Mouse (Mus musculus) adrenal gland, postnatal 4 days (tissue): ENCODE measurements around the gene Dppa5a. TPM values are rescaled to one million over a fixed set of nuclear protein-coding genes. Genes with fewer than 3 reads are reported as not detected.

Experiments used
- total RNA-seq, 2 experiments: library from RNA; stranded (reverse); gene quantifications; 2 replicates each; pipeline ENCODE4 v1.2.3; 2021

Gene Dppa5a
- total RNA-seq, 2 experiments from 2014 or later = not detected

Other genes starting within 250 kb of the Dppa5a start
- 10 to 100 TPM; 55.6 to 61.1 TPM for gene Gsta4, start 185.4 kb downstream of the Dppa5a start, total RNA-seq
- under 1 TPM in 1 of 2 experiments, not detected in 1; 0.36 TPM for gene Gsta1, start 137.5 kb downstream of the Dppa5a start, total RNA-seq
- gene Gm3776, start 111.0 kb downstream of the Dppa5a start, total RNA-seq = not detected
- 1 to 10 TPM in 1 of 2 experiments, not detected in 1; 6.5 TPM for gene Gm10639, start 78.3 kb downstream of the Dppa5a start, total RNA-seq
- not detected for gene Omt2a, start 53.4 kb downstream of the Dppa5a start, total RNA-seq
- not detected for gene Omt2b, start 40.6 kb downstream of the Dppa5a start, total RNA-seq
- 10 to 100 TPM in 1 of 2 experiments, 1 to 10 TPM in 1; 3.0 to 18.7 TPM for gene Gsta2, start 12.4 kb downstream of the Dppa5a start, total RNA-seq
- gene Ooep, start 10.5 kb upstream of the Dppa5a start, total RNA-seq = under 1 TPM; 0.20 to 0.50 TPM
- gene Ddx43, start 27.6 kb upstream of the Dppa5a start, total RNA-seq = under 1 TPM; 0.14 to 0.17 TPM
- gene Cgas, start 75.1 kb upstream of the Dppa5a start, total RNA-seq = 1 to 10 TPM; 1.6 to 1.7 TPM
- gene Mto1, start 80.0 kb upstream of the Dppa5a start, total RNA-seq = 10 to 100 TPM; 25.4 to 27.7 TPM
- under 1 TPM; 0.34 to 0.79 TPM for gene Gm17324, start 80.6 kb upstream of the Dppa5a start, total RNA-seq
- 1,000 to 10,000 TPM; 7,895 to 7,946 TPM for gene Eef1a1, start 121.0 kb upstream of the Dppa5a start, total RNA-seq
- 10 to 100 TPM; 12.2 to 14.2 TPM for gene Slc17a5, start 219.9 kb upstream of the Dppa5a start, total RNA-seq
- gene Cd109, start 247.4 kb upstream of the Dppa5a start, total RNA-seq = 1 to 10 TPM; 3.3 to 4.0 TPM